Mouse (Mus musculus) CD4-positive helper T cell, adult 2 months (primary cell): ENCODE data around the gene Igf2bp1.

Experiments
- DNase-seq: peaks from one replicate; pipeline ENCODE4 v3.0.0-alpha.2; 2012; ENCODE audit warnings: low read depth, missing footprints, low spot score

The Igf2bp1 gene

GRCm38 (mm10) chr11:96005403-96006271 lies at the start of gene Igf2bp1:
Gene Igf2bp1 (minus strand): TSS chr11:96005940.
- DNase-seq, result peak; percentile 34

DNA sequence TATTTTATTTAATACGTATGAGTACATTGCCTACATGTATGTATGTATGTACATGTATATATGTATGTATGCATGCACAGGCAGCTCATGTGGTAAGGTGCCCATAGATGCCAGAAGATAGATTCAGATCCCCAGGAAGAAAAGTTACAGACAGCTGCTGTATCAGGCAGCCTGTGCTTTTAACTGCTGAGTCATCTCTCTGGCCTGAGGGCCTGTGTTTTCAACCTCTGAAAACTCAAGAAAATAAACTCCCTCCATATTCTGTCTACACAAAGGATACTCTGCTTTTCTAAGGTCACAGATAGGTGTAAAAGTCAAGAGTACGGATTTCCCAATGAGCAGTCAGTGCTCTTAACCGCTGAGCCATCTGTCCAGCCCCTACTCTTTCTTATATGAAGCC lies 45.1 kb upstream of the Igf2bp1 start:
- no peak for DNase-seq

DNA sequence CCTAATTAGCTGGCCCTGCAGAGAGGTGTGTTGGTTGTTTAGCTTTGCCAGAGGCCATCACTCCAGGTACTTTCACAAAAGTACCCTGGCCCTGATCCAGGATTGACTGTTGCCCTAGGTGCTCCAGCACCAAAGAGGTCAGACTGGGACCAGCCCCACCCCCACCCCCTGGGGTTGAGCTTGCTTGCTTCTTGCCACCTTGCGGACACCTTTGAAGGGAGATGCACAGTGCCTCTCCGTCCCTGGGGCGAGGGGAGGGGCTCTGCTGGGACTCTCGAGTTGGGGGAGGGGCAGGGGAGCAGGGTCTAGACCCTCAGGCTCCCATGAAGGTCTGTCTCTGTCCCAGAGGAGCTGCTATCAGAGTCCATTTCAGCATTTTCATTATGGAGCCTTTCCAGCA lies 44.2 kb upstream of the Igf2bp1 start:
- no peak for DNase-seq

DNA sequence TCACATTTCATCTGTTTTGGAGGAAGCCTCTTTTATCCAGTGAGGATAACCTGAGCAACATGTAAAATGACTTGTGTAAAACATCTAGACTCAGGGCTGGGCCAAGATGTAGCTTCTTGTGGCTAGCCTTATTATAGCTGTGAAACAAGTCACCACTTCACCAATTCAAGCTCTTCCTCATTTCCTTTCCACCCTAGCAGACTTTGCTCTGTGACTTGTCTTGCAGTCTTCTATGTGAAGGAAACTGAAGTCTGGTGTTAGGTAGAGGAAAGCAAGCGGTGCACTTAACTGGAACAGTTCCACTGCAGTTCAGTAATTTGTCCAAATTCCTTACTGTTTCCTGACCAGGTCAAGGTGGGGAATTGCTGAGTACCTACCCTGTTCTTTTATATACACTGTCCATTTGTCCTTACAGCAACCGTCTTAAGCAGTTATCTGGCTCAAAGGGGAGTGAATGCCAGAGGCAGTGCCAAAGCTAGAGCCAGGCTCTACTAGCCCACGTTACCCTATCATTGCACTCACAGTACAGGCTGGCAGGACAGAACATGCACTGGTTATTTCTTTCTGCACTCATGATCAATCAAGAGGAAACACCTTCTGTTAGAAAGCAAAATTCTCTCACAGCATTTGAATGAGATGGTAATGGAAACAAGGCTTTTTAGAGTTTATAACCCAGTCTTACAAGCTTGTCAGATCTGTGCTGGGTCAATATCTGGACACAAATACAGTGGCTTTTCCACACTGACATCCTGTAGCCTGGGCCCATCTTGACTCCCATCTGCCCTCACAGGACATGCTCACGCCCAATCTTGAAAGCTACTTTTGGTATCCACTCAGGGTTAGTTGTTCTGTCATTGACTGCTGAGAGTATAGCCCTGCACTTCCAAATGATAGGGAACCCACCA lies 42.0 kb upstream of the Igf2bp1 start:
- no peak for DNase-seq

- no peak for DNase-seq
Measured at GRCm38 (mm10) chr11:96046793-96047192, 41.1 kb upstream of the Igf2bp1 start.

DNA sequence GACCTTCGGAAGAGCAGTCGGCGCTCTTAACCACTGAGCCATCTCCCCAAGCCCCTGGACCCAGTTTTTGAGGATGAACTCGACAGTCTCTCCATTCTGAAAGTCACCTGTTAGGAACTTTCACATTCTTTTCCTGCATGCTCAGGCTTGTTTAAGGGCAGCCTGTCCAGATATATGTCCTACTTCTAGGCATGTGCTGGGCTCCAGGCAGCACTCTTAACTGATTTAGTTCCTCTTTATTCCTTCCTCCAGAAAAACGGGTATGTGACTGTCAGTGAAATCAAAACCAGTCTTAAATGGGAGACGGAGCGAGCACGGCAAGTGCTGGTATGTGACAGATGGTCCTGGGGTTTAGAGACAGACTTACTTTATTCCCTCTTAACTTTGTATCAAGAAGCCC lies 40.3 kb upstream of the Igf2bp1 start:
- DNase-seq, result no peak

GRCm38 (mm10) chr11:96044803-96045567 lies 39.2 kb upstream of the Igf2bp1 start:
- peak; percentile 14 for DNase-seq

GRCm38 (mm10) chr11:96038560-96038959 lies 32.8 kb upstream of the Igf2bp1 start:
- DNase-seq, result no peak

- no peak for DNase-seq
Measured at GRCm38 (mm10) chr11:96037499-96037898, 31.8 kb upstream of the Igf2bp1 start.

GRCm38 (mm10) chr11:96035133-96035532 lies 29.4 kb upstream of the Igf2bp1 start:
- DNase-seq, result no peak

GRCm38 (mm10) chr11:96034596-96035052 lies 28.9 kb upstream of the Igf2bp1 start, which contains the start of gene Snf8:
Gene Snf8 (plus strand): TSS chr11:96034885.
- DNase-seq, result peak; percentile 96

DNA sequence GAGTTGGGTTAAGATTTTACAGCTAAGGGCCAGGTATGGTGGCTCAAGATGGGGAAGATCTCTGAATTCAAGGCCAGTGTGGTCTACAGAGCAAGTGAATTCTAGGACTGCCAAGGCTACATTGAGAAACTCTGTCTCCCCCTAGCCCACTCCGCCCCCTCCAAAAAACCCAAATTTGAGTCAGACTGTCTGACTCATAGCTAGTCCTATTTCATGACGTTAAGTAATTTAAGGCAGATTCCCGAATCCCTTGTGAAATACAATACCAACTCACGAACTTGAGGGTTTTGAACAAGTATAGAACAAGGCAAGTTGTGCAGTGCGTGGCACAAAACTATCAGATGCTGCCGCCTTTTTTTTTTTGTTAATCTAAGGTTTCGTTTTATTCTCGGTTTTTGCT lies 28.4 kb upstream of the Igf2bp1 start:
- DNase-seq, result peak; percentile 16

- peak; percentile 23 for DNase-seq
Measured at GRCm38 (mm10) chr11:96033264-96033663, 27.5 kb upstream of the Igf2bp1 start.

DNA sequence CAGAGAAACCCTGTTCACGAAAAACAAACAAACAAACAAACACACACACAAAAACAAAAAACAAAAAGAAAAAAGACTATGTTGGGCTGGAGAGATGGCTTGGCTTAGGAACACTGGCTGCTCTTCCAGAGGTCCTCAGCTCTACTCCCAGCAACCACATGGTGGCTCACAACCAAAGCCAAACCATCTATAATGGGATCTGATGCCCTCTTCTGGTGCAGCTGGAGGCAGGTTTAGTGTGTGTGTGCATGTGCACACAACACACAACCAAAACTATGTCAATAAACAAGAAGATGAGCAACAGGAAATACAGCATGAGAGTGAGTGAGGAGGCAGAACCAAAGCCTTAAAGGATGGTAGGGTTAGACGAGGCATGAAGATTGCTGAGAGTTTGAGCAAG lies 26.0 kb upstream of the Igf2bp1 start:
- no peak for DNase-seq

GRCm38 (mm10) chr11:96030571-96030970 lies 24.8 kb upstream of the Igf2bp1 start:
- no peak for DNase-seq

GRCm38 (mm10) chr11:96028130-96028529 lies 22.4 kb upstream of the Igf2bp1 start:
- DNase-seq, result no peak

DNA sequence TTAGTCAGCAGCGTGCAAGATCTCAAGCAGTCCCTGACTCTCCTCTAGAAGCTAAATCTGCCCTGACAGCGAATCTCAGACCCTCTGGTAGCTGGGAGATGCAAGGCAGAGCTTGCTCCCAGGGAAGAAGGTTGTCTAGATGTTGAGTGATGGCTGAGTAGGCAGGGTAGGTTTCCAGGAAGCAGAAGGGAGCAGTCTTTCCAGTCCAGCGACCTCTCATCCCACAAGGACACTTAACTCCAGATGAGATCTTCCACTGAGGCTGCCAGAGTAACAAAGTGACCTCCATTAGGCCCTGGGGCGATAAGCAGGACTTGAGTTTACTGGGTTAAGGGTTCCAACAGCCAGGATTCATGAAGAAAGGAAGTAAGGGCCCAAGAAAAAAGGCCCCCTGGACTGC lies 14.9 kb upstream of the Igf2bp1 start:
- no peak for DNase-seq

DNA sequence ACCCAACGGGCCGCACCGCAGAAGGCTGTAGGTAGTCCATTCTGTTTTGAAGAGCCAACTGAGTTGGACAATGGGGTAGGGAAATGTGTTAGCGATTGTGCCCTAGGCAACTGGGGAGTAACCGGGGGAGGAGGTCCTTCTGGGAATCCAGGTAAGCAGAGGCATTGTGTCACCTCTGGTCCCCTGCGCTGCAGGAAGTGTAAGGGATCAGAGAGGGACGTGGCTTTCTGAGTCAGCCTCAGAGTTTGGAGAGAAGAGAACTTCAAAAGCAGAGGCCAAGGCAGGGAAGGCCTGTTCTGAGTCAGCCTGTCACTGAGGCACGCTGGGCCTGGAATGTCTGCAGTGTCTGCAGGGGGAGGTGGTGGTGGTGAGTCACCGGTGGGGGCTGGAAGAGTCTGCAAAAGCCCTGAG lies 12.2 kb upstream of the Igf2bp1 start:
- DNase-seq, result no peak

DNA sequence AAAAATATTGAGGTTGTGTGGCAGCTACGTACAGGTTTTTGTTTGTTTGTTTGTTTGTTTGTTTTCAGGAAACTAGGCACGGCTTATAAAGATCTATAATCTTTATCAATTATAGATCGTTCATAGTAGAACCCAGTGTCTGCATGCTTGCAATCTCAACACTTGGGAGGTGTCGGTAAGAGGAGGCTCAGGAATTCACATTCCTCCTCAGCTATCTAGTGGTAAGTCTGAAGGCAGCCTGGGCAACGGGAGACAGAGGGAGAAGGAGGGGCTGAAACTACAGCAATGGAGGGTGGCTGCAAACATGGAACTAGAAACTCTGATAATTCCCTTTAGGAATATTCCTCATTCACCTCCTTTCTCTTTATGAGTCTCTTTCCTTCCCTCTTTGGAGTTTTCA lies 9.7 kb upstream of the Igf2bp1 start:
- DNase-seq, result no peak

DNA sequence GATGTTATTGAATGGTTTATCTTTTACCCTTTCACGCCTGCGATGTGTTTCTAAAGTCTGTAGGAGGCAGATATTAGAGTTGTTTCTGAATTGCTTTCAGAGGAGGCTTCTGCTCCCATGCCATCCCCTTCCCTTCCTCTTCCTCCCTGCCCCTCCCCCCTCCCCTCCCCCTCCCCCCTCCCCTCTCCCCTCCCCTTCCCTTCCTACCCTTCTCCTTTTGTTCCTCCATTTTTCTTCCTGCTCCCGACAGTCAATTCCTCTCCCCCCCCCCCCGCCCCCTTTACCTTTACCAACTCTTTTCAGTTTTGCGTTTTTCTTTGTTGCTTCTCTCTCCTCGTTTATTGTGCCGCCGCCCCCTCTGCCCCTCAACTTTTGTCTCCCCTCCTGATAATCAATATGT lies 6.2 kb upstream of the Igf2bp1 start:
- DNase-seq, result no peak

DNA sequence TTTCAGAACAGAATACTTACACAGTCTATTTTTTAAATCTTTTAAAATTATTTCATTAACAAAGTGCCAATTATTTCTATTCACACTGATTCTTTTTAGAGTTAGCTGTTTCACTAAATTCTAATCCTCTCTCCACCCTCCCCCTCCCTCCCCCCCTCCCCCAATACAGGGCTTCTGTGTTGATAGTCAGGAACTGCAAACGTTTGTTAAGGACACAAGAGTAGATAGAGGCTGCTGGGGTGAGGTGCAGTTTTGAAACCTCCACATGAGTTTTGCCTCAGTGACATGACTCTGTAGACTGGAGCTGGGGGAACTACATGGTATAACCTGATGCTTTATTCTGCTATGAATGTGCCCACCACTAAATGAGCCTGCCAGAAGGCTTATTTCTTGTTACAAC lies 3.1 kb upstream of the Igf2bp1 start:
- no peak for DNase-seq
